Mouse (Mus musculus) R1 (cell line): ENCODE data around the gene Eml1.
A peak's percentile ranks its signal among the peaks of the same experiment; 100 is the strongest.

Experiments
- DNase-seq: peaks from one replicate; pipeline ENCODE4 v3.0.0-alpha.2; 2018; ENCODE audit warnings: low read depth, low spot score

Eml1 gene

DNA sequence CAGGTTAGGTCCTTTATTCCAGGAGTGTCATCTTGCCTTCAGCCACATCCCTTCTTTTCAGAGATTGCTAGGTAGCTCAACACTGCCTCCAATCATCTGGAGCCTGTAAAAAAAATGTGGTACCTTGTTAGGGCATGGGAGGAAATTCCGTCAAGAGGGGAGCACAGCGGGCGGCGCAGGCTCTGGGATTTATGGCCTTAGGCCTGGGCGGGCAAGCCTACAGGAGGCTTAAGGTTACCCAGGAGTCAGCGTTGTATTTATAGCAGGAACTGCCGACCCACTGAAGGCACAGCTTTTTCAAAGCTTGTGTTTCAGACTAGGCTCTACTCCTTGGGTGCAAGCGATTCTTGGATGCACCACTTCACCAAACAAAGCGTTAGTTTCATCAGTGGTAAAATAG, 2.9 kb downstream of the Eml1 start:
- no peak for DNase-seq

GRCm38 (mm10) chr12:108374689-108375088, 3.9 kb downstream of the Eml1 start:
- no peak for DNase-seq

DNA sequence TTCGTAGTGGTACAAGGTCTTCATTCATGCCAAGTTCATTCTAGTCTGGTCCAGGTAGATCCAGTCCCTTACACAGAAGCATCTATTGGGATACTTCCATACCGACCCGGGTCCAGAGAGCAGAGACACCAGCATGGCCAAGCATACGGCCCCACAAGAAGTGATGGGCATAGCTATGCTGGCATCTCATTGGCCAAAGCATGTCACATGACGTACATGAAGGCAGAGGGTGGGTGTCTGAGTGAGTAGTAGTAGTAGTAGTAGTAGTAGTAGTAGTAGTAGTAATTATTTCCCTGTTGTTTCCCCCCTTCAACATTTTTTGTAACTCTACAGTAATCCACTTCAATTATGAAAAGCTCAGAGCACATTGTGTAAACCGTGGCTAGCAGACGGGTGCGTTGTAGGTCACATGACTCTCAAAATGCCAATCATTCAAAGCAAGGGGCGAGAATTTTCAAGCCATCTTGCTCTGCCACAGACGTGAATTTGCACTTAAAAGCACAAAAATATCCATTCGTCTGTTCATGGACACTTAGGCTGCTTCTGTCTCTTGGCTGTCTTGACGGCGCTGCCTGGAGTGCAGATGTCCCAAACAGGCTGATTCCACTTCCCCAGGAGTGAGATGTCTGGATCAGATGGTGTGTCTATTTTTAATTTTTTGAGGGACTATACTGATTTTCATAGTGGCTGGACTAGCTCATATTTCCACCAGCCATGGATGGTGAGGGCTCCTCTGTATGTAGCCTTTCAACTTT, 7.8 kb downstream of the Eml1 start:
- no peak for DNase-seq

GRCm38 (mm10) chr12:108386476-108387232, 15.9 kb downstream of the Eml1 start:
- DNase-seq = no peak

- DNase-seq = no peak
Observed at GRCm38 (mm10) chr12:108389718-108390117, 19.0 kb downstream of the Eml1 start.

- no peak for DNase-seq
Observed at GRCm38 (mm10) chr12:108392254-108393044, 21.7 kb downstream of the Eml1 start.

DNA sequence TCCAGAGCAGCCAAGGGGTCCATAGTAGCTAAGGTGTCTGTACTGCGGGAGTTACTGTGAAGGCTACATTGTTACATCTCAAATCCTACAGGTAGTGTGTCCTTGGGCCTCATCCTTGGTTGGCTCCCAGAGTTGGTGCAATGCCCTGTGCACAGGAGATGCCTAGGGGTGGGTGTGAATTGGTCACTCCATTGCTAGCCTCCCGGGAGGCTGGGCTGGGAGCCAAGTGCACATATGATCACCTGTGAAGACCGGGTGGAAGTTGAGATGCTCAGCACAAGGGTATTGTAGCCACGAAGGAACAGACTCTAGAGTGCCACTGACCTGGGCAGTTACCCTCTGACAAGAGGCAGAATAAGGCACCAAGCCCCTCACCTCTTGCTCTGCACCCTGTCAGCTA, 22.3 kb downstream of the Eml1 start:
- DNase-seq = no peak

DNA sequence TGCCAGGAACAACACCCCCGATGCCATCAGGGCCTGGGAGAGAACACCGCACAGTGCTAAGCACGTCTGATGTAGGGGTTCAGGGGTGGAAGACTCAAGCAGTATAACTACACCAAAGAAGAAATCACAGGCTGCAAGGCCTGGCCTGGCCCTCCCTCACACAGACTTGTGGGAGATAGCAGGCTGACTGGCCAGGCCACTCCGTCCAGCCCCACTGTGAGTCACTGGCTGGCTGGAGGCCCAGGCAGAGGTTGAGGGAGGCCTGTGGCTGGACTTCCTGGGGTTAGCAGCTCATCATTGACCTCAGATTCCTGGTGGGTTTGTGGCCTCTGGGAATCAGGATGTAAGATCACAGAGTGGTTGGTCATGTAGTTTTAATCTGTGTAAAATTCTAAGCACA, 22.9 kb downstream of the Eml1 start:
- DNase-seq = no peak

- no peak for DNase-seq
Observed at GRCm38 (mm10) chr12:108394534-108395284, 24.0 kb downstream of the Eml1 start.

GRCm38 (mm10) chr12:108395285-108395660, 24.5 kb downstream of the Eml1 start:
- no peak for DNase-seq

GRCm38 (mm10) chr12:108396081-108396947, 25.6 kb downstream of the Eml1 start:
- DNase-seq = peak; percentile 90

DNA sequence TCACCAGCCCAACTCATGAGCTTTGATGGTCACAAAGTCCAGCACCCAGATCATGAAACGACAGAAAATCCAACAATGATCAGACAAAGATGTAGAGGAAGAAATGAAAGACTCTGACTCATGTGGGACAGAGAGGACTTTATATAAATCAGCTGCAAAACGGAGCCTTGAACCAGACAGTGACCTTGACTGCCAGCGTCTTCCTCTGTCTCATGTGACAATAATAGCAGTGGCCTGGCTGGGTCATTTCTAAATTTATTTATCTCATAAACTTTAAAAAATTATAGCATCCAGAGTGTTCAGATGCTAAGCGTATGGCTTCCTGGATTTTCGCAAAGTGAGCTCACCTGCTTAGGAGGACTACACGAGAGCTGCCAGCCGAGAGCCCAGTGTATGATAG, 27.9 kb downstream of the Eml1 start:
- DNase-seq = no peak

DNA sequence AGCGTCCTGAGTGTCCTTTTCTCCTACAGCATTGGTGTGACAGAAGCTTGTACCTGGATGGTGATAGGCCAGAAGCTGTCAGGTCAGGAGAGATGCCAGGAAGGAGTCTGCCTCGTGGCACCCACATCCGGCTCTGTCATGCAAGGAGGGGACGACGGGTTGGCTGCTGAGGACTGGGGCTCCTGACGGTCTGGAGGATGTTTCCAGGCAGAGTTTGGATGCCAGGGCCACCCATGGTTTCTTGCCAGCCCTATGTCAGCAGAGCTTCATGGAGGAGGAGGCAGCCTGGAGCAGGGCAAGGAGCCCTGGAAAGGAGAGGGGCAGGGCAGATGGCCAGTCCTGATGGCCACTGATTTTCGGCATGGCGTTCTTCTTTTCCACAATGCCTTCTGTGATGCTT, 28.4 kb downstream of the Eml1 start:
- DNase-seq = no peak

- no peak for DNase-seq
Observed at GRCm38 (mm10) chr12:108400951-108401350, 30.2 kb downstream of the Eml1 start.

- no peak for DNase-seq
Observed at GRCm38 (mm10) chr12:108403957-108404356, 33.2 kb downstream of the Eml1 start.

- DNase-seq = no peak
Observed at GRCm38 (mm10) chr12:108409100-108409499, 38.3 kb downstream of the Eml1 start.

- no peak for DNase-seq
Observed at GRCm38 (mm10) chr12:108410416-108411208, 39.9 kb downstream of the Eml1 start.

- DNase-seq = no peak
Observed at GRCm38 (mm10) chr12:108414932-108415331, 44.2 kb downstream of the Eml1 start.

GRCm38 (mm10) chr12:108419570-108419969, 48.8 kb downstream of the Eml1 start:
- DNase-seq = no peak

DNA sequence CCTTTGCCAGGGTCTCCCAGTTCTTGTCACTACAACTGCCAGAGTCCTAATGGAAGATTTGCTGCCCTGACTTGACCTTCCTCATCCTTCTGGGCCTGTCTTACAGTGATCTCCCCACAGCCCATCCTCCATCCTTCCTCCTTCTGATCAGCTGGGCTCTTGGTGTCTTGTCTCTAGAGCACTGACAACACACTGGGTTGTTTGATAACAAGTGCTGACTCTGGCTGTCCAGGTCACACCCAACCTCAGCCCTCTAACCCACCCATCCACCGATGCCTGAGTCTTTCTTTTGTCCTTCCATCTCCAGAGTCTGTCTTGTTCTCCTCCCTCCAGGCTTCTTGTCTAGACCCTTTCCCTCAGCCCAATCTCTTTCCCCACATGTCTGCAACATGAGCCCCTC, 50.7 kb downstream of the Eml1 start:
- no peak for DNase-seq
